Mouse (Mus musculus) ES-Bruce4 (cell line): ENCODE measurements around the gene Slc5a2. TPM values are rescaled to one million over a fixed set of nuclear protein-coding genes. Genes with fewer than 3 reads are reported as not detected.

Experiments used
- H3K27ac ChIP-seq: 2 replicates; pipeline ENCODE4 v1.5.1; 2012; ENCODE audit warnings: low read length, inconsistent platforms; ENCODE audit not compliant: insufficient read depth
- H3K27me3 ChIP-seq: 2 replicates; pipeline ENCODE4 v1.6.1; 2012; ENCODE audit warnings: mild to moderate bottlenecking, low read length, inconsistent platforms; ENCODE audit not compliant: control insufficient read depth, poor library complexity, insufficient read depth, severe bottlenecking
- H3K36me3 ChIP-seq: 2 replicates; pipeline ENCODE4 v1.6.1; 2012; ENCODE audit warnings: inconsistent platforms, mild to moderate bottlenecking, low read length, moderate library complexity; ENCODE audit not compliant: control insufficient read depth, poor library complexity, insufficient read depth, severe bottlenecking
- H3K4me1 ChIP-seq: one replicate; pipeline ENCODE4 v1.8.1; 2011; ENCODE audit warnings: low read length; ENCODE audit not compliant: control insufficient read depth, insufficient read depth
- H3K4me3 ChIP-seq: 2 replicates; pipeline ENCODE4 v1.5.1; 2011; ENCODE audit warnings: low read depth, mild to moderate bottlenecking, low read length
- H3K9ac ChIP-seq: 2 replicates; pipeline ENCODE4 v1.6.1; 2012; ENCODE audit warnings: low read depth, mild to moderate bottlenecking, inconsistent platforms; ENCODE audit not compliant: poor library complexity, severe bottlenecking
- H3K9me3 ChIP-seq: replicated peaks from 2 replicates; pipeline ENCODE4 v1.6.1; 2012; ENCODE audit warnings: mild to moderate bottlenecking, low read length, inconsistent platforms; ENCODE audit not compliant: control insufficient read depth, poor library complexity, insufficient read depth, severe bottlenecking
- CTCF ChIP-seq: IDR thresholded peaks from one replicate; pipeline ENCODE4 v1.8.1; 2011; ENCODE audit warnings: low read depth, low read length
- EP300 ChIP-seq: IDR thresholded peaks from 2 replicates; pipeline ENCODE4 v1.6.1; 2011; ENCODE audit warnings: low read depth, low read length; ENCODE audit not compliant: insufficient read depth
- POLR2A ChIP-seq: IDR thresholded peaks from one replicate; pipeline ENCODE4 v1.8.1; 2011; ENCODE audit warnings: low read length; ENCODE audit not compliant: insufficient read depth
- polyA plus RNA-seq: library from polyadenylated mRNA; stranded (reverse); fragments of >200 nt; gene quantifications from 2 replicates; pipeline ENCODE4 v1.2.4, GENCODE M21; 2011; ENCODE audit warnings: low read depth; ENCODE audit not compliant: missing spikeins, insufficient read depth, insufficient read length

The Slc5a2 gene
- polyA plus RNA-seq, 1 experiment = not detected

- no peaks in the 10 kb centered on the region for H3K4me1 ChIP-seq
- H3K9ac ChIP-seq = peak overlapping the region; percentile 87
- H3K9me3 ChIP-seq = no peaks in the 10 kb centered on the region
- no peaks in the 10 kb centered on the region for H3K36me3 ChIP-seq
- H3K4me3 ChIP-seq = no peak overlapping the region
- TF ChIP-seq EP300 = no peak
- no peaks in the 10 kb centered on the region for H3K27me3 ChIP-seq
- H3K27ac ChIP-seq = no peak overlapping the region
These were observed 33.3 kb downstream of the Slc5a2 start for GRCm38 (mm10) chr7:128298481-128299342.

- H3K4me3 ChIP-seq = no peak overlapping the region
- TF ChIP-seq CTCF = no peak
- no peak for TF ChIP-seq POLR2A
- no peak for TF ChIP-seq EP300
- no peaks in the 10 kb centered on the region for H3K27me3 ChIP-seq
- H3K36me3 ChIP-seq = no peaks in the 10 kb centered on the region
- H3K27ac ChIP-seq = no peak overlapping the region
- no peaks in the 10 kb centered on the region for H3K9me3 ChIP-seq
- no peak overlapping the region for H3K9ac ChIP-seq
- H3K4me1 ChIP-seq = no peaks in the 10 kb centered on the region
These were observed 35.5 kb downstream of the Slc5a2 start for GRCm38 (mm10) chr7:128300952-128301351.

GRCm38 (mm10) chr7:128302151-128302550 lies 36.7 kb downstream of the Slc5a2 start:
- no peak overlapping the region for H3K4me3 ChIP-seq

GRCm38 (mm10) chr7:128304198-128304597 lies 38.7 kb downstream of the Slc5a2 start:
- Histone ChIP-seq H3K9me3 (no peaks in the 10 kb centered on the region), H3K4me1 (no peaks in the 10 kb centered on the region), H3K9ac (no peak overlapping the region), H3K36me3 (no peaks in the 10 kb centered on the region), H3K27ac (no peak overlapping the region), H3K27me3 (no peaks in the 10 kb centered on the region), H3K4me3 (no peak overlapping the region)
- no peak for TF ChIP-seq CTCF
- TF ChIP-seq POLR2A = no peak
- no peak for TF ChIP-seq EP300

More at GRCm38 (mm10) chr7:128302151-128302550, 36.7 kb downstream of the Slc5a2 start:
- Histone ChIP-seq H3K27me3 (no peaks in the 10 kb centered on the region), H3K9me3 (no peaks in the 10 kb centered on the region), H3K4me1 (no peaks in the 10 kb centered on the region), H3K9ac (no peak overlapping the region), H3K27ac (no peak overlapping the region), H3K36me3 (no peaks in the 10 kb centered on the region)
- no peak for TF ChIP-seq POLR2A
- no peak for TF ChIP-seq CTCF
- TF ChIP-seq EP300 = no peak

GRCm38 (mm10) chr7:128304907-128305306 lies 39.5 kb downstream of the Slc5a2 start:
- Histone ChIP-seq H3K27me3 (no peaks in the 10 kb centered on the region), H3K9me3 (no peaks in the 10 kb centered on the region), H3K4me3 (no peak overlapping the region), H3K9ac (no peak overlapping the region), H3K36me3 (no peaks in the 10 kb centered on the region), H3K4me1 (no peaks in the 10 kb centered on the region), H3K27ac (no peak overlapping the region)
- peak; percentile 37 for TF ChIP-seq CTCF
- no peak for TF ChIP-seq POLR2A
- no peak for TF ChIP-seq EP300

GRCm38 (mm10) chr7:128307851-128308250 lies 42.4 kb downstream of the Slc5a2 start:
- Histone ChIP-seq H3K4me1 (no peaks in the 10 kb centered on the region), H3K27ac (no peak overlapping the region), H3K27me3 (no peaks in the 10 kb centered on the region; the same call in 1 of the 2 replicates), H3K36me3 (no peaks in the 10 kb centered on the region), H3K9me3 (no peaks in the 10 kb centered on the region), H3K4me3 (no peak overlapping the region), H3K9ac (no peak overlapping the region)
- no peak for TF ChIP-seq POLR2A
- TF ChIP-seq CTCF = no peak
- TF ChIP-seq EP300 = no peak
